Mouse (Mus musculus): ENCODE measurements at regions not wholly inside any gene's neighbourhood (a gene's known extent, or its start where the extent isn't known, plus 50 kb on each side); places are given as distances from the start of the nearest gene placed in this dataset.
A peak's percentile ranks its signal among the peaks of the same experiment; 100 is the strongest.

- no peak for DNase-seq (ENCODE audit: low spot score)
Observed at GRCm38 (mm10) chr15:67391918-67392317, 891.2 kb upstream of the Lrrc6 start.

GRCm38 (mm10) chr15:67388514-67388913 lies 887.8 kb upstream of the Lrrc6 start:
- DNase-seq (ENCODE audit: low spot score): no peak

- DNase-seq (ENCODE audit: low spot score): no peak
Observed at GRCm38 (mm10) chr15:67386896-67387295, 886.2 kb upstream of the Lrrc6 start.

- no peak for DNase-seq (ENCODE audit: low spot score)
Observed at GRCm38 (mm10) chr15:67373599-67373998, 872.9 kb upstream of the Lrrc6 start.

- peak; percentile 8 for DNase-seq (ENCODE audit: low spot score)
Observed at GRCm38 (mm10) chr15:67373030-67373429, 872.3 kb upstream of the Lrrc6 start.

GRCm38 (mm10) chr15:67364099-67364756 lies 863.5 kb upstream of the Lrrc6 start:
- peak; percentile 65 for DNase-seq (ENCODE audit: low spot score)

- peak; percentile 45 for DNase-seq (ENCODE audit: low spot score)
Observed at GRCm38 (mm10) chr15:67361012-67361571, 860.4 kb upstream of the Lrrc6 start.

GRCm38 (mm10) chr15:67357867-67358266 lies 857.2 kb upstream of the Lrrc6 start:
- DNase-seq (ENCODE audit: low spot score): no peak

GRCm38 (mm10) chr15:67355334-67355733 lies 854.6 kb upstream of the Lrrc6 start:
- DNase-seq (ENCODE audit: low spot score): no peak

GRCm38 (mm10) chr15:67354598-67355159 lies 854.0 kb upstream of the Lrrc6 start:
- DNase-seq (ENCODE audit: low spot score): no peak

GRCm38 (mm10) chr15:67349501-67349900 lies 848.8 kb upstream of the Lrrc6 start:
- DNase-seq (ENCODE audit: low spot score): no peak

- DNase-seq (ENCODE audit: low spot score): no peak
Observed at GRCm38 (mm10) chr15:67345179-67346148, 844.8 kb upstream of the Lrrc6 start.

- no peak for DNase-seq (ENCODE audit: low spot score)
Observed at GRCm38 (mm10) chr15:67342050-67342449, 841.3 kb upstream of the Lrrc6 start.

GRCm38 (mm10) chr15:67337040-67337395 lies 836.3 kb upstream of the Lrrc6 start:
- no peak for DNase-seq (ENCODE audit: low spot score)

GRCm38 (mm10) chr15:67336294-67337039 lies 835.8 kb upstream of the Lrrc6 start:
- DNase-seq (ENCODE audit: low spot score): peak; percentile 26

GRCm38 (mm10) chr15:67332521-67332920 lies 831.8 kb upstream of the Lrrc6 start:
- DNase-seq (ENCODE audit: low spot score): no peak

GRCm38 (mm10) chr15:67320292-67320691 lies 819.6 kb upstream of the Lrrc6 start:
- no peak for DNase-seq (ENCODE audit: low spot score)

- DNase-seq (ENCODE audit: low spot score): no peak
Observed at GRCm38 (mm10) chr15:67315202-67315601, 814.5 kb upstream of the Lrrc6 start.

- DNase-seq (ENCODE audit: low spot score): no peak
Observed at GRCm38 (mm10) chr15:67313648-67314047, 812.9 kb upstream of the Lrrc6 start.

- no peak for DNase-seq (ENCODE audit: low spot score)
Observed at GRCm38 (mm10) chr15:67305681-67306080, 805.0 kb upstream of the Lrrc6 start.

- peak; percentile 20 for DNase-seq (ENCODE audit: low spot score)
Observed at GRCm38 (mm10) chr15:67303804-67304203, 803.1 kb upstream of the Lrrc6 start.

GRCm38 (mm10) chr15:67301871-67302363 lies 801.2 kb upstream of the Lrrc6 start:
- no peak for DNase-seq (ENCODE audit: low spot score)

All from embryo, embryonic 10 days (tissue).